ENCODE assay signal across 20 mouse cellular contexts in the genomic region with DNA sequence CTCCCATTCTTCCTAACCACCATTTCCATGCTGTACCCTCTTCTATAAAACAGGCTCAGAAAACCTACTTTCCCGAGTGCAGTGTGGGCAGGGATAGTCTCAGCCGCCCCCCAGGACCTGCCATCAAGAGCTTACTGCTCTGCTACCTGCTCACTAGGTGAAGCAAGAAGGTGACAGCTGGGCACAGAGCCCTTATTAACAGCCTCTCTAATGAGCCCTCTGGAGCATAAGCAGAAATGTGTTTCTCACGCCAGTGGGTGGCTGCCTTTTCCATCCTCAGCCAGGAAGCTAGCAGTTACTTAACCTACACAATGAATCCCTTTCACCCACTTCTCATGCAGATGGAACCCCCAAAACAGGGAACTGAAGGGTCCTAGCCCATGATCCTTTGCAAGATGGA.
DNase-seq lines count a peak whose midpoint lies in the region; ATAC-seq lines count a peak whose summit lies in the region.
"Had no signal": no experiment of that assay in that cellular context is flagged by ENCODE, and none has a peak within 500 bp of the region (broad histone marks: within the 10 kb centered on the region; RNA-seq: fewer than 3 reads in every experiment).

No protein-coding gene starts in this region.

- DNase-seq in frontal cortex, postnatal 10 days (ENCODE audit: low spot score in 2 of 2): no peak
- peak; percentile 8 to 26 for DNase-seq in right cerebral cortex, postnatal 36 days (ENCODE audit: low spot score in 2 of 2)
- DNase-seq in right cerebral cortex, postnatal 14 days: no peak
- DNase-seq in cerebellum, adult 9-11 months: peak; percentile 59
- DNase-seq in kidney, adult 8-10 months: no peak
- DNase-seq in urinary bladder, adult 2 months (ENCODE audit: low spot score): no peak
- DNase-seq: gastrocnemius, postnatal 25 days; heart, adult 18-20 months; heart, postnatal 36 days; kidney, adult 9 months; kidney, postnatal 14 days; lung, adult 18-20 months; lung, postnatal 10 days; thymus, adult 2 months; thymus, postnatal 4 days had no signal

- ATAC-seq in frontal cortex, adult (ENCODE audit: low TSS enrichment): peak; percentile 83
- ATAC-seq in neutrophil, adult 5-6 weeks (ENCODE audit: extremely low read depth, insufficient number of reproducible peaks, low FRiP score, poor library complexity, severe bottlenecking): 0 out of 2 replicates have a peak, but pooled peaks have one; percentile 7
- ATAC-seq: forebrain, embryonic 14.5 days; intestine, embryonic 15.5 days; liver, embryonic 12.5 days had no signal

Comparison
In these comparisons a context has a peak if more than half of its experiments do, and no peak if none do; other contexts are left out.
1. DNase-seq: peak in right cerebral cortex, postnatal 36 days (2 of 2) and cerebellum, adult 9-11 months (single experiment); none in frontal cortex, postnatal 10 days (0 of 2), right cerebral cortex, postnatal 14 days (single experiment), kidney, adult 8-10 months (0 of 2) and urinary bladder, adult 2 months (single experiment).